Mouse (Mus musculus): Measurements from ENCODE around the gene Adam8. TPM values are rescaled to one million over a fixed set of nuclear protein-coding genes. Genes with fewer than 3 reads are reported as not detected.
A peak's percentile ranks its signal among the peaks of the same experiment; 100 is the strongest.

The Adam8 gene
- polyA plus RNA-seq, 1 experiment: 4.1 TPM

- Histone ChIP-seq H3K4me1 (ENCODE audit: control insufficient read depth, insufficient read depth, low read length) (peaks cover 4% of the 10 kb centered on the region; the same call in 1 of the 2 replicates), H3K27ac (ENCODE audit: insufficient read depth, low read length) (no peak overlapping the region), H3K4me3 (replicated peaks; ENCODE audit: insufficient read depth, low read depth, low read length) (no peak overlapping the region), H3K27me3 (ENCODE audit: control insufficient read depth, insufficient read depth, low read length) (no peaks in the 10 kb centered on the region)
- no peak for TF ChIP-seq POLR2A (IDR thresholded peaks at IDR 0.05; ENCODE audit: borderline replicate concordance, insufficient read depth, low read length)
- no peak for DNase-seq
- 58% methylated on average over 5 of the region's 5 CpGs for WGBS
These were observed 16.9 kb downstream of the Adam8 start for GRCm38 (mm10) chr7:139975471-139975870.

GRCm38 (mm10) chr7:139974307-139974706, 18.1 kb downstream of the Adam8 start:
- Histone ChIP-seq H3K27me3 (ENCODE audit: control insufficient read depth, insufficient read depth, low read length) (no peaks in the 10 kb centered on the region), H3K4me1 (ENCODE audit: control insufficient read depth, insufficient read depth, low read length) (peaks cover 4% of the 10 kb centered on the region; the same call in 1 of the 2 replicates), H3K27ac (ENCODE audit: insufficient read depth, low read length) (no peak overlapping the region), H3K4me3 (replicated peaks; ENCODE audit: insufficient read depth, low read depth, low read length) (no peak overlapping the region)
- TF ChIP-seq POLR2A (IDR thresholded peaks at IDR 0.05; ENCODE audit: borderline replicate concordance, insufficient read depth, low read length) (no peak), CTCF (IDR thresholded peaks at IDR 0.05; ENCODE audit: borderline replicate concordance, insufficient read depth, low read depth, low read length) (no peak)
- 85% methylated on average over 10 of the region's 10 CpGs for WGBS
- no peak for DNase-seq

GRCm38 (mm10) chr7:139972923-139973331, 19.4 kb downstream of the Adam8 start:
- Histone ChIP-seq H3K4me3 (replicated peaks; ENCODE audit: insufficient read depth, low read depth, low read length) (no peak overlapping the region), H3K4me1 (ENCODE audit: control insufficient read depth, insufficient read depth, low read length) (no peaks in the 10 kb centered on the region), H3K27me3 (ENCODE audit: control insufficient read depth, insufficient read depth, low read length) (no peaks in the 10 kb centered on the region), H3K27ac (ENCODE audit: insufficient read depth, low read length) (no peak overlapping the region)
- TF ChIP-seq CTCF (IDR thresholded peaks at IDR 0.05; ENCODE audit: borderline replicate concordance, insufficient read depth, low read depth, low read length): no peak
- no peak for TF ChIP-seq POLR2A (IDR thresholded peaks at IDR 0.05; ENCODE audit: borderline replicate concordance, insufficient read depth, low read length)
- DNase-seq: no peak

- 74% methylated on average over 6 of the region's 6 CpGs for WGBS
- TF ChIP-seq POLR2A (IDR thresholded peaks at IDR 0.05; ENCODE audit: borderline replicate concordance, insufficient read depth, low read length) (no peak), CTCF (IDR thresholded peaks at IDR 0.05; ENCODE audit: borderline replicate concordance, insufficient read depth, low read depth, low read length) (no peak)
- DNase-seq: no peak
- H3K27me3 ChIP-seq (ENCODE audit: control insufficient read depth, insufficient read depth, low read length): no peaks in the 10 kb centered on the region
- no peak overlapping the region for H3K27ac ChIP-seq (ENCODE audit: insufficient read depth, low read length)
- H3K4me1 ChIP-seq (ENCODE audit: control insufficient read depth, insufficient read depth, low read length): no peaks in the 10 kb centered on the region
- H3K4me3 ChIP-seq (replicated peaks; ENCODE audit: insufficient read depth, low read depth, low read length): no peak overlapping the region
These were observed 20.9 kb downstream of the Adam8 start for GRCm38 (mm10) chr7:139971436-139971835.

- no peak for DNase-seq
- Histone ChIP-seq H3K27ac (ENCODE audit: insufficient read depth, low read length) (no peak overlapping the region), H3K4me3 (replicated peaks; ENCODE audit: insufficient read depth, low read depth, low read length) (no peak overlapping the region), H3K27me3 (ENCODE audit: control insufficient read depth, insufficient read depth, low read length) (no peaks in the 10 kb centered on the region), H3K4me1 (ENCODE audit: control insufficient read depth, insufficient read depth, low read length) (no peaks in the 10 kb centered on the region)
- WGBS: 66% methylated on average over 5 of the region's 5 CpGs
- TF ChIP-seq POLR2A (IDR thresholded peaks at IDR 0.05; ENCODE audit: borderline replicate concordance, insufficient read depth, low read length): no peak
- TF ChIP-seq CTCF (IDR thresholded peaks at IDR 0.05; ENCODE audit: borderline replicate concordance, insufficient read depth, low read depth, low read length): no peak
These were observed 21.4 kb downstream of the Adam8 start for GRCm38 (mm10) chr7:139970979-139971378.

- WGBS: 78% methylated on average over 10 of the region's 10 CpGs
- no peak overlapping the region for H3K27ac ChIP-seq (ENCODE audit: insufficient read depth, low read length)
- H3K4me1 ChIP-seq (ENCODE audit: control insufficient read depth, insufficient read depth, low read length): no peaks in the 10 kb centered on the region
- no peaks in the 10 kb centered on the region for H3K27me3 ChIP-seq (ENCODE audit: control insufficient read depth, insufficient read depth, low read length)
- no peak overlapping the region for H3K4me3 ChIP-seq (replicated peaks; ENCODE audit: insufficient read depth, low read depth, low read length)
- DNase-seq: no peak
- TF ChIP-seq CTCF (IDR thresholded peaks at IDR 0.05; ENCODE audit: borderline replicate concordance, insufficient read depth, low read depth, low read length): no peak
- TF ChIP-seq POLR2A (IDR thresholded peaks at IDR 0.05; ENCODE audit: borderline replicate concordance, insufficient read depth, low read length): no peak
These were observed 22.0 kb downstream of the Adam8 start for GRCm38 (mm10) chr7:139970216-139970919.

- TF ChIP-seq POLR2A (IDR thresholded peaks at IDR 0.05; ENCODE audit: borderline replicate concordance, insufficient read depth, low read length) (no peak), CTCF (IDR thresholded peaks at IDR 0.05; ENCODE audit: borderline replicate concordance, insufficient read depth, low read depth, low read length) (peak; percentile 82)
- peak; percentile 73 to 86 for DNase-seq
- H3K4me3 ChIP-seq (replicated peaks; ENCODE audit: insufficient read depth, low read depth, low read length): no peak overlapping the region
- H3K27me3 ChIP-seq (ENCODE audit: control insufficient read depth, insufficient read depth, low read length): no peaks in the 10 kb centered on the region
- no peaks in the 10 kb centered on the region for H3K4me1 ChIP-seq (ENCODE audit: control insufficient read depth, insufficient read depth, low read length)
- WGBS: 44% methylated on average over 9 of the region's 10 CpGs
- no peak overlapping the region for H3K27ac ChIP-seq (ENCODE audit: insufficient read depth, low read length)
These were observed 22.8 kb downstream of the Adam8 start for GRCm38 (mm10) chr7:139969348-139970130.

- Histone ChIP-seq H3K27me3 (ENCODE audit: control insufficient read depth, insufficient read depth, low read length) (no peaks in the 10 kb centered on the region), H3K4me3 (replicated peaks; ENCODE audit: insufficient read depth, low read depth, low read length) (no peak overlapping the region), H3K27ac (ENCODE audit: insufficient read depth, low read length) (no peak overlapping the region), H3K4me1 (ENCODE audit: control insufficient read depth, insufficient read depth, low read length) (no peaks in the 10 kb centered on the region)
- DNase-seq: no peak
- WGBS: 60% methylated on average over 5 of the region's 5 CpGs
- TF ChIP-seq CTCF (IDR thresholded peaks at IDR 0.05; ENCODE audit: borderline replicate concordance, insufficient read depth, low read depth, low read length) (no peak), POLR2A (IDR thresholded peaks at IDR 0.05; ENCODE audit: borderline replicate concordance, insufficient read depth, low read length) (no peak)
These were observed 23.9 kb downstream of the Adam8 start for GRCm38 (mm10) chr7:139968428-139968827.

Data from cerebellum, adult 2 months (tissue).